Mouse (Mus musculus) stomach, embryonic 14.5 days (tissue): ENCODE results near the gene Lamb3. TPM values are rescaled to one million over a fixed set of nuclear protein-coding genes. Genes with fewer than 3 reads are reported as not detected.
A peak's percentile ranks its signal among the peaks of the same experiment; 100 is the strongest.

Experiments used
- ATAC-seq: fragments of 200-750 bp; cut with Nextera tagmentation; 2 replicates; pipeline ENCODE4 v1.8.0; 2017; ENCODE audit warnings: low read depth, moderate TSS enrichment; ENCODE audit not compliant: insufficient number of reproducible peaks, insufficient read depth, low FRiP score
- H3K27ac ChIP-seq: fragments of 300-500 bp; sonication (generic); 2 replicates; pipeline ENCODE4 v1.5.1; 2014; ENCODE audit warnings: mild to moderate bottlenecking, low read length, moderate library complexity, mixed read lengths
- H3K27me3 ChIP-seq: fragments of 300-500 bp; sonication (generic); 2 replicates; pipeline ENCODE4 v1.6.1; 2014; ENCODE audit warnings: low read length, control low read depth, mixed read lengths; ENCODE audit not compliant: control insufficient read depth, insufficient read depth
- H3K36me3 ChIP-seq: fragments of 300-500 bp; sonication (generic); 2 replicates; pipeline ENCODE4 v1.6.1; 2014; ENCODE audit warnings: mild to moderate bottlenecking, control low read depth, low read length, moderate library complexity, mixed read lengths; ENCODE audit not compliant: control insufficient read depth, insufficient read depth
- H3K4me1 ChIP-seq: fragments of 300-500 bp; sonication (generic); 2 replicates; pipeline ENCODE4 v1.6.1; 2014; ENCODE audit warnings: low read length, control low read depth, mixed read lengths; ENCODE audit not compliant: control insufficient read depth, insufficient read depth
- H3K4me2 ChIP-seq: fragments of 300-500 bp; sonication (generic); replicated peaks from 2 replicates; pipeline ENCODE4 v1.6.1; 2014; ENCODE audit warnings: low read depth, low read length, control low read depth
- H3K4me3 ChIP-seq: fragments of 300-500 bp; sonication (generic); 2 replicates; pipeline ENCODE4 v1.5.1; 2014; ENCODE audit warnings: low read depth, low read length, control low read depth
- H3K9ac ChIP-seq: fragments of 300-500 bp; sonication (generic); replicated peaks from 2 replicates; pipeline ENCODE4 v1.6.1; 2014; ENCODE audit warnings: low read depth, mild to moderate bottlenecking, control low read depth, low read length, moderate library complexity, mixed read lengths
- H3K9me3 ChIP-seq: fragments of 300-500 bp; sonication (generic); 2 replicates; pipeline ENCODE4 v1.6.1; 2016; ENCODE audit warnings: low read depth, low read length, control low read depth; ENCODE audit not compliant: control insufficient read depth
- WGBS: fragments of 180-500 bp; shearing (Covaris S2); extraction: QIAGEN DNeasy Blood & Tissue Kit; methylation state at CpG from one replicate; pipeline ENCODE4 v1.1.7; 2014; 5-methylcytosine and 5-hydroxymethylcytosine counted together
- polyA plus RNA-seq: library from polyadenylated mRNA; unstranded; fragments of >200 nt; fragmentation: Nextera tagmentation; extraction: Ambion mirVana; gene quantifications from 2 replicates; pipeline ENCODE4 v1.2.1, GENCODE M21; 2014

Lamb3 gene
- polyA plus RNA-seq, 1 experiment from 2014 or later = 9.7 TPM

DNA sequence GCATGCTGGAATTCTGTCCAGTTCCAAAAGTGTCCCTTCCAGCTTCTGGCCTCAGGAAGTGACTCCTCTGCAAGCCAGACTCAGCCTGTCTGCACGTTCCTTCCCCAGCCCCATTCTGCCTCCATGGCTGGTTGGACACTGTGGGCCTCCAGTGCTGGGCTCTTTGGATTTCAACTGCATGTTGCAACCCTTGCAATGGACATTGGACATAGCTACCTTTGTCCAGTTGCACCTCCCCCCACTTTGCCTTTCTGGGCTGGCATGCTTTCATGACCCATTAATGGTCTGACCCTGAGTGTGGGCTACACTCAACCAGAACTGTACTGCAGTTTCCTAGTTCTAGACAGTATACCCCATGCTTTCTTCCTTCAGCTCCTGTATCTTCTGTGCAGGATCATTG lies 104.1 kb downstream of the Lamb3 start:
- ATAC-seq = no peak
- 58% methylated on average over 1 of the region's 1 CpGs for WGBS
- Histone ChIP-seq H3K4me2 (no peak overlapping the region), H3K36me3 (no peaks in the 10 kb centered on the region), H3K27me3 (no peaks in the 10 kb centered on the region), H3K4me1 (peaks cover 12% of the 10 kb centered on the region; the same call in 1 of the 2 replicates), H3K4me3 (no peak overlapping the region), H3K27ac (no peak overlapping the region), H3K9ac (no peak overlapping the region), H3K9me3 (no peaks in the 10 kb centered on the region)

- no peak overlapping the region for H3K4me3 ChIP-seq
- no peaks in the 10 kb centered on the region for H3K27me3 ChIP-seq
- H3K4me1 ChIP-seq = peaks cover 12% of the 10 kb centered on the region; the same call in 1 of the 2 replicates
- H3K4me2 ChIP-seq = no peak overlapping the region
- H3K9me3 ChIP-seq = no peaks in the 10 kb centered on the region
- H3K36me3 ChIP-seq = no peaks in the 10 kb centered on the region
- no peak overlapping the region for H3K9ac ChIP-seq
- ATAC-seq = peak; percentile 69
- peak overlapping the region; percentile 64; the same call in 1 of the 2 replicates for H3K27ac ChIP-seq
- WGBS = 53% methylated on average over 5 of the region's 5 CpGs
These were observed 108.3 kb downstream of the Lamb3 start for GRCm38 (mm10) chr1:193315705-193316357.

DNA sequence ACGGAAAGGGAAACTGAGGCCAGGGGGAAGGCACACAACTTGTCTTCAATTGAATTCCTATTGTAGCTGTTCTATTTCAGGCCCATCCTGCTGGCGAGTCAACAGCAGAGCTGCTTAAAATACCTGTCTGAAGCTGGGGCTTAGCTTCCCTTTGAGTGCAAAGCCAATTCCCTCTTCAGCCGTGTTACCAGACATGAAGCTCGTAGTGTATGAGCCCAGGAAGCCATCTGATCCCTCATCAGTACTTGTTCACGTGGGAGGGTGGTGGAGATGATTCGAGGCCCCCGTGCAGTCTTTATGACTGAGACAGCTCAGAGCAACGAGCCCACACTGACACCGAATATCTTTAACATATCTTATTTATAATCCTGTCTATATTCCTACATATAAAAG lies 108.9 kb downstream of the Lamb3 start:
- WGBS = 68% methylated on average over 9 of the region's 9 CpGs
- Histone ChIP-seq H3K9ac (no peak overlapping the region), H3K9me3 (no peaks in the 10 kb centered on the region), H3K27me3 (no peaks in the 10 kb centered on the region), H3K4me1 (peaks cover 12% of the 10 kb centered on the region; the same call in 1 of the 2 replicates), H3K27ac (peak overlapping the region; percentile 64), H3K4me2 (no peak overlapping the region), H3K4me3 (no peak overlapping the region), H3K36me3 (no peaks in the 10 kb centered on the region)
- ATAC-seq = no peak

- no peaks in the 10 kb centered on the region for H3K9me3 ChIP-seq
- peak; percentile 56; the same call in 1 of the 2 replicates for ATAC-seq
- 0 out of 2 replicates have a peak overlapping the region, but pooled peaks have one; percentile 11 for H3K27ac ChIP-seq
- WGBS = 36% methylated on average over 6 of the region's 6 CpGs
- no peak overlapping the region for H3K4me3 ChIP-seq
- H3K9ac ChIP-seq = no peak overlapping the region
- no peaks in the 10 kb centered on the region for H3K36me3 ChIP-seq
- H3K4me1 ChIP-seq = peaks cover 12% of the 10 kb centered on the region; the same call in 1 of the 2 replicates
- H3K4me2 ChIP-seq = no peak overlapping the region
- H3K27me3 ChIP-seq = no peaks in the 10 kb centered on the region
These were observed 109.7 kb downstream of the Lamb3 start for GRCm38 (mm10) chr1:193317159-193317559.

- Histone ChIP-seq H3K27ac (no peak overlapping the region), H3K9ac (no peak overlapping the region)
- WGBS = 66% methylated on average over 3 of the region's 3 CpGs
These were observed 112.2 kb downstream of the Lamb3 start for GRCm38 (mm10) chr1:193319721-193320120.

GRCm38 (mm10) chr1:193320398-193320797 lies 112.9 kb downstream of the Lamb3 start:
- H3K9ac ChIP-seq = no peak overlapping the region
- no peak for ATAC-seq
- no peak overlapping the region for H3K4me2 ChIP-seq
- H3K27ac ChIP-seq = no peak overlapping the region
- WGBS = 86% methylated on average over 8 of the region's 8 CpGs
- H3K36me3 ChIP-seq = no peaks in the 10 kb centered on the region
- H3K9me3 ChIP-seq = no peaks in the 10 kb centered on the region
- H3K4me1 ChIP-seq = peaks cover 10% of the 10 kb centered on the region; the same call in 1 of the 2 replicates
- no peaks in the 10 kb centered on the region for H3K27me3 ChIP-seq
- H3K4me3 ChIP-seq = no peak overlapping the region

More at GRCm38 (mm10) chr1:193319721-193320120, 112.2 kb downstream of the Lamb3 start:
- Histone ChIP-seq H3K4me2 (no peak overlapping the region), H3K4me1 (peaks cover 12% of the 10 kb centered on the region; the same call in 1 of the 2 replicates), H3K9me3 (no peaks in the 10 kb centered on the region), H3K36me3 (no peaks in the 10 kb centered on the region), H3K4me3 (no peak overlapping the region), H3K27me3 (no peaks in the 10 kb centered on the region)
- no peak for ATAC-seq

- H3K4me3 ChIP-seq = no peak overlapping the region
- H3K4me2 ChIP-seq = no peak overlapping the region
- no peaks in the 10 kb centered on the region for H3K9me3 ChIP-seq
- H3K9ac ChIP-seq = no peak overlapping the region
- no peaks in the 10 kb centered on the region for H3K27me3 ChIP-seq
- no peak for ATAC-seq
- H3K36me3 ChIP-seq = no peaks in the 10 kb centered on the region
- 94% methylated on average over 6 of the region's 6 CpGs for WGBS
- no peaks in the 10 kb centered on the region for H3K4me1 ChIP-seq
- H3K27ac ChIP-seq = no peak overlapping the region
These were observed 116.2 kb downstream of the Lamb3 start for GRCm38 (mm10) chr1:193323686-193324085.

DNA sequence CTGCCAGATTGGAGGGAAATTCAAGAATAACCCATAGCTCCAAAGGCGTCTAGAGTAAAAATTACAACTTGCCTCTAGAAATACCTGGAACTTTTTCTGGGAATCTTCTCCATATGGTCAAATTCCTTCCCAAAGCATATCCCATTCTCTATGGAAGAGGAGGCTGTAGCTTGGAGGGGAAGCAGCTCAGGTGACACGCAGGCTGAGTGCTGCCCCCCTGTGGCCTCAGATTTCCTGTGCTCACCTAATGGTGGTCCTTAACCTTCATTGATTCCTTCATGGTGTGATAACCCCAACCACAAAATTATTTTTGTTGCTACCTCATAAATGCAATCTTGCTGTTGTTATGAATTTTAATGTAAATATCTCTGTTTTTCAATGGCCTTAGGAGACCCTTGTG lies 116.7 kb downstream of the Lamb3 start:
- 41% methylated on average over 2 of the region's 2 CpGs for WGBS
- Histone ChIP-seq H3K27ac (no peak overlapping the region), H3K4me3 (no peak overlapping the region), H3K9ac (no peak overlapping the region), H3K4me2 (no peak overlapping the region), H3K4me1 (no peaks in the 10 kb centered on the region), H3K27me3 (no peaks in the 10 kb centered on the region), H3K9me3 (no peaks in the 10 kb centered on the region), H3K36me3 (no peaks in the 10 kb centered on the region)
- no peak for ATAC-seq

DNA sequence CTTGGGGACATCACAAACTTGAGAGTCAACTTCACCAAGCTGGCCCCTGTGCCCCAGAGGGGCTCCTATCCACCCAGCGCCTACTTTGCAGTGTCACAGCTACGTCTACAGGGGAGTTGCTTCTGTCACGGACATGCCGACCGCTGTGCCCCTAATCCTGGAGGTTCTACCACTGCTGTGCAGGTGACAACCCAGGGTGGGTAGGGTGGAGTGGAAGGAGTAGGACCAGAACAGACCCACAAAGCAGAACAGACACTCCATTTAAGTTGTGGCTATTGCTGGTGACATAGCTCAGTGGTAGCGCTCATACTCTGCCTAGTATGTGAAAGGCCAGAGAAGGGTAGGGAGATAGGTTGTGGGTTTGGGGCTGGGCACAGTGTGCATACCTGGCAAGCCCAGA lies 118.4 kb downstream of the Lamb3 start:
- no peak for ATAC-seq
- H3K9me3 ChIP-seq = no peaks in the 10 kb centered on the region
- no peak overlapping the region for H3K4me2 ChIP-seq
- H3K4me1 ChIP-seq = no peaks in the 10 kb centered on the region
- WGBS = 93% methylated on average over 6 of the region's 6 CpGs
- no peak overlapping the region for H3K4me3 ChIP-seq
- H3K36me3 ChIP-seq = no peaks in the 10 kb centered on the region
- H3K27ac ChIP-seq = no peak overlapping the region
- no peak overlapping the region for H3K9ac ChIP-seq
- H3K27me3 ChIP-seq = no peaks in the 10 kb centered on the region
